Mouse (Mus musculus) mouse trophoblast stem cell (cell line): Measurements from ENCODE around the gene Ralgapb.

Experiments
- in situ Hi-C, 2 experiments: fragments of 300-500 bp; cut with MseI, MboI; formaldehyde crosslinking; loops; 2 replicates in 1 of 2; 3 replicates in 1 of 2; pipeline ENCODE4 v1.15.1; 2025

Gene Ralgapb

DNA sequence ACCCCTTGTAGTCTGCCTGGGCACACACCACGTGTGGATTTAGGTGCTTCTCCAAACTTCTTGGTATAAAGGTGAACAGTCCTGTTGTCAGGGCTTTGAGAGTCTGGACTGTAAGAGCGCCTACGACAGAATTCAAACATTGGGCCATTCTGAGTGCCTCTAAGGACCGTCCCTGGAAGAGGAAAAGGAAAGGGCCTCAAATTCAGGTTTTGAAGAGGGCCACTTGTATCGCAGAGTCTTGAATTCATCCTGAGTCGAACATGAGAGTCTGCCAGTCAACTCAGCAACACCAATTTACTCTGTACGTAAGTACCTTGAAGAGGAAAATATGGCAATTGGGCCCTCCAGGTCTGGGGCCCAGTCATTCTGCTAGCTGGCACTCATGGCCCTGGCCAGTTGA is 6.7 kb upstream of the Ralgapb start:
- in situ Hi-C loops, result no loop called here

DNA sequence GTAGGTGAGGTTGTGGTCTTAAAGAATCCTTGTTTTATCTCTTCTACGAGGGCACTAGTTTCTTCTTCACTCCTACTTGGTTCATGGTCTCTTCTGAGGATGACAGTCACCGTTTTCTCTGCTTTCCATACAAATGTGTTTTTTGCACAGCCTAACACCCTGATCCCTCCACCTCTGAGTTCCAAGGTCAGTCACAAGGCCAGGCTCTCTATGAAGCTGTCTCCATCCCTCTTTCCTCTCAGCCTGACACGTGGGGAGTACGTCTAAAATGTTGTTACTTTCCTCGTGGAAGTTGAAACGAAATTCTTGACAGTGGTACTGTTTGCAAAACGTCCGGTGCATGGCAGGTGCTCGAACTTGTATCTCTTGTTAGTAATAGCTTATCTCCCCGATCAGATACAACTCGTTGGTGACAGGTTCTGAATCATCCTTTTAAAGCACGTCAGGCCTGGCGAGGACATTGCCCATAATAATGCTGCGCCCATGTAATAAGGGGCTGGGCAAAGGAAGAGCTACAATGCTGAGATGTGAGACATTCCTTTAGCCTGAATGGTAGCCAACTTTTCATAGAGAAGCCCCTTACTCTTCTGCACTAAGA is 552 bp upstream of the Ralgapb start:
- in situ Hi-C loops, result no loop called here

DNA sequence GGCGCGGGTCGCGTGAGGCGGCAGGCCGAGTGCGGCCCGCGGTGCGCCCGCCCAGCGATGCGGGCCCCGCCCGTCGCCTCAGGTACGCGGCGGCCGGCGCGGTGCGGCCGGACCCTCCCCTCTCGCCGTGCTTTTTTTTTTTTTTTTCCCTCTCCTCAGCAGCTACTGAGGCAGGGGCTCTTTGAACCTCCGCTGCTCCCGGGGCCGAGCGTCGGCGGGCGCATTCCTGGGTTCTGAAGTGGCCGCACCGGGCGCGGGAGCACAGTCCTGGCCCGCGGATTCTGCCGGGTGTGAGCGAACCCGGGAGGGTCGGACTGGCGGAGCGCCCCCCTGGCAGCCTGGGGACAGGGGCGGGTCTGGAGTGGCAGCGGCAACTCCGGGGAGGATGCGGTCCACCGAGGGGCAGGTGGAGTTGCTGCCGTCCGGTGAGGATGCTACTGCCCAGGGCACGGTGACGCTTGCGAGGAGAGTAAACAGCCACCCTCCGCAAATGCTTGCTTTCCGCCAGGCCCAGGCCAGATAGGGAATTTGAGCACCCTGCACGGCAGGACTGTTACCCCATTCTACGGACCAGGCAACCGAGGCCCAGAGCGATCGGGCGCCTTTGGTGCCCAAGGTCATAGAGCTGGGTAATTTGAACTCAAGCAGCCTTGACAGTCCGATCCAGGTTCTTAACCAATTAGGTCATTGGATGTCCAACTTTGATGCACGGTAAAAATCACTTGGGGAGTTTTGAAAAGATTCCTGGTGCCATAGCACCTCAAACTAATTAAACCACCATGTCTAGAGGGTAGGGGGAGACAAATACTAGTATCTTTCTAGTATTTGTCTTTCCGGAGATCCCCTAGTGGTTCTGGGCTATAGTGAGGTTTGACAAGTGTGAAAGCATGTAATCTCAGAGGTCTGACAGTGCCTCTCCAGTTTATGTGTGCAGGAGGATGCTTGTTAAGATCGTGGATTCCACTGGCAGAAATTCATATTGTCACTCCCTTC is 670 bp downstream of the Ralgapb start:
- in situ Hi-C loops, result no loop called here

GRCm38 (mm10) chr2:158413240-158413639 is 3.6 kb downstream of the Ralgapb start:
- in situ Hi-C loops, result no loop called here

- in situ Hi-C loops, result no loop called here
These were observed 6.2 kb downstream of the Ralgapb start for GRCm38 (mm10) chr2:158415826-158416225.

DNA sequence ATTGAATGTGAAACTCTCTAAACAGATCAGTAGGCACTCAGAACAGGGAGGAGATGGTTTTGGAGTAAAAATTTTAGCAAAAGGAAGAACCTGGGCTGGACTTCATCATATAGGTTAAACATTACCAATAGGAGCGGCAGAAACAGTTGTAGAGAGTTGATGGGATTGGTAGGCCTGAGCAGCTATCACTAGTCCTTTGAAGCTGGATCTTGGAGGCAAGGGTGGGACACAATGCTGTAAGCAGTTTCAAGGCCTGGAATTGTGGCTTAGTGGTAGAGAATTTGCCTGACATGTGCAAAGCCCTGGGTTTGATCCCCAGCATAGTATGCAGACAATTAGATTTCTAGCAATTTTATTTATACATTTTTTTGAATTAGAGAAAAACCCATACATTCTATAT is 9.0 kb downstream of the Ralgapb start:
- in situ Hi-C loops, result no loop called here

GRCm38 (mm10) chr2:158445814-158446213 is 36.2 kb downstream of the Ralgapb start:
- in situ Hi-C loops, result no loop called here

DNA sequence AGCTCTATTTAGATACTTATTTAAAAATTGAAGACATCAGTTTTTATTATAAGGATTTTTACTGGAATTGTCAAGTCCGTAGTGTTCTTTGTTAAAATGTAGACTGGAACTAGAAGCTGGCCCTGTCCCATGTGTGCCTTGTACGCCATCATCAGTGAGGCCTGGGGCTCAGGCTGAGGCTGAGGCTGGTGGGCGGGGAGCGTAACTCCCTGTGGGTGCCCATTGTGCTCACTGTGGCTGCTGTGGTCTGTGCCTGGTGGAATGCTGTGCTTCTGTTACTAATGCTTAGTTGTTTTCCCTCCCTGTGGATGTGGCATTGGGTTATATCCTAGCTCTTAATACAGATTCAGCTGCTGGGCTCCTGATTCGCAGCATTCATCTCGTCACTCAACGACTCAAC is 40.2 kb downstream of the Ralgapb start:
- in situ Hi-C loops, result no loop called here

- in situ Hi-C loops, result no loop called here
These were observed 46.8 kb downstream of the Ralgapb start for GRCm38 (mm10) chr2:158456451-158456850.

DNA sequence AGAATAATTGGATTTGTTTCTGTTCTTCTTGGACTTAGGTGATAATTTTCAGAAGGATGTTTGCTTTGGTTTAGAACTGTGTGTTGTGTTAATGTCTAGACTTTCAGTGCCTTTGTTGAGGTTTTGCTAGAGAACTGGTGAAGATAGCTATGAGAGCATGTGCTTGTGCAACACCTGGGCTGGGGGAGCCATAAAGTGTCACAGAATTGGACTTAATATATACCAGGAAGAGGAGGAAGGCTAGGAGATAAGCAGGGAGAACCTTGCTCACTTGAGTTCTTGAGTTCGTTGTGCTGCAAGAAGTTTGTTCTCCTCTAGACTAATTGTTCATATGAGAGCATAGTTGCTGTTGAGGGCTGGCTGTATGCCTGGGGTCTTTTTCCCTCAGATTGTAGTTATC is 48.0 kb downstream of the Ralgapb start:
- in situ Hi-C loops, result no loop called here

DNA sequence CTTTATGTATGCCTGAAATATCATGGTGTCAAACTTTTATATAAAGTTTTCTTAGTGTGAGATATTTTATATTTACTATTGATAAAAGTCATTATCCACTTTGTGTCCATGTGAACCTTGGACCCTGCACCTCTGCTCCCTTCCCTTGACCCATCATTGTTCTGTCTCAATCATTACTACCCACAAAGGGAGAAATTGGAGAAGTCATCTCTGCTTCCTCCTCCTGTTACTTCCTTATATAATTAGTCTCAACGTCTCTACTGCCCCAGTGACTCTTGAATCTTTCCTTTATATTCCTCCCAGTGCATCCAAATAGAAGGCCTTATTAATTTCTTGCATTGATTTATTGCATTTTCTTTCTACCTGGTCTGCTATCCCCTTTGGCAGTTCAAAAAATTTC is 52.8 kb downstream of the Ralgapb start:
- in situ Hi-C loops, result no loop called here

DNA sequence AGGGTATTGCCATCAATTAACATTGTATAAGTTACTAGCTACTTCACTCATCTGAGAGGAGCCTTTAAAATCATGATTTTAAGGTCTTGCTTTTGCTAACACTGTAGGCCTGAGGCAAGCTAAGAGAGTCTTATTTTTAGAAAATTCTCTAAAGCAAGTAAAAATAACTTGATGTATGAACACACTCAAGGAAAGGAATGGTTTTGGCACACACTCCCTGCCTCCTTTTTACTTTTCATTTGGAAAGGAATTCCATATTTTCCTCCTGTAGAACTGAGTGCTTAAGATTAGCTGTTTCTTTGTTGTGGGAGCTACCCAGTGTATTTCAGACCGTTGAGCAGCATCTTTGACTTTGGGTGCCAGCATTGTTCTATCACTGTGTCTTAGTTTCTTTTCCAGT is 64.5 kb downstream of the Ralgapb start:
- in situ Hi-C loops, result no loop called here

DNA sequence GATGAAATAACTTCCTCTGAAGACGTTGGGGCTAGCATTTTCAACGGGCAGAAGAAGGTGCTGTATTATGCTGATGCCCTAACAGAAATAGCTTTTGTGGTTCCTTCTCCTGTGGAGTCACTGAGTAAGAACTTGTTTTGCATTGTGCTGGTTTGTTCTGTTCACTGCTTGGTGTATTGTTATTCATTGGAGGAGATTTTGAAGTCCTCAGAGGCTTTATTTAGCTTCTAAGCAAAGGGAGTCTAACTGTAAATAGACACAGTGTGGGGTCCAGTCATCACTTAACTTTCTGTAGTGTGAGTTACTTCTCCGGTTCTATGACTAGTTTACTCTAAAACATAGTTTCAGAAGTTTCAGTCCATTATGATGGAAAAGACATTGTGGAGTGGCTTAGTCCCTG is 68.0 kb downstream of the Ralgapb start:
- in situ Hi-C loops, result no loop called here

GRCm38 (mm10) chr2:158498457-158498856 is 88.8 kb downstream of the Ralgapb start:
- in situ Hi-C loops, result no loop called here

- in situ Hi-C loops, result no loop called here
These were observed 92.5 kb downstream of the Ralgapb start, which contains the start of gene Adig for GRCm38 (mm10) chr2:158501836-158502812. Adig (plus strand) TSS chr2:158502612.

GRCm38 (mm10) chr2:158503226-158503625 is 93.6 kb downstream of the Ralgapb start:
- in situ Hi-C loops, result no loop called here

- in situ Hi-C loops, result no loop called here
These were observed 94.0 kb downstream of the Ralgapb start for GRCm38 (mm10) chr2:158503671-158504070.

- in situ Hi-C loops, result no loop called here
These were observed 96.8 kb downstream of the Ralgapb start for GRCm38 (mm10) chr2:158506475-158506874.

- in situ Hi-C loops, result no loop called here
These were observed 97.4 kb downstream of the Ralgapb start for GRCm38 (mm10) chr2:158507046-158507445.

DNA sequence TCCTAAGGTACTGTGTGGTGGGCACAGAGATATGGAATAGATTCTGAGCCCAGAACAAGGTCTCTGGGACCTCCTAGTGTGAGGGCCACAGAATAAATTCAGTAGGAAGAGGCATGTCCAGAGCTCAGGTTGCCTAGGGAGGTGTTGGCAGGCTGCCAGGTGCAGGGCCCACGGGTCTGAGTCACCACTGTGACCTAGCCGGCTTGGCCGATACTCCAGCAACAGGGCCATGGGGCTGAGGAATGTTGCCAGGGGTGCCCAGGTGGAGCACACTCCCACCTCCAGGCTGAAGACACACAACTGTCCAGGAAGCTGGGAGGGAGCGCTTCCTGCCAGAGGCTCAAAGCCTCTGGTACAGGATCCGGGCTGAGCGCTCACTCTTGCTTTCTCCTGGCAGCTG is 101.0 kb downstream of the Ralgapb start:
- in situ Hi-C loops, result no loop called here

DNA sequence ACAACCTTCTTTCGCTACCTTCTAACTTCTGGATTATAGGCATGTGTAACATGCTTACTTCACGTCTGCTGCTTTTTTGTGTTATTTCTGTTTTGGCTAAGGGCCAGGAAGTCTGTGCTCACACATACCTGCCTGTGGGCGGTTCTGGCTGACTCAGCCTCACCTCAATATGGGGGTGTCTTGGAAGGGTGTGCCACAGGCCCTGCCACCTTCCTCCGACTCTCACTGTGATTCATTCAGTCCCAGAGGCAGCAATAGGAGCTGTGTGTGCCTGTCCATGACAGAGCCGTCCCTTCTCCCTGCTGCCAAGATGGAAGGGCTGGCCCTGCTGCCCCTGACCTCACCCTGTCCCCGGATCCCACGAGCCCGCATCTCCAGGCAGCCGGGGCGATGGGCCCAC is 102.9 kb downstream of the Ralgapb start, which contains the start of gene Arhgap40:
Gene Arhgap40, plus strand, starts transcription at position 269 of the 400 bp plus-strand sequence.
- in situ Hi-C loops, result no loop called here
